Mouse (Mus musculus): Measurements from ENCODE around the gene Mbnl3.

The Mbnl3 gene

GRCm38 (mm10) chrX:51206432-51206831 is at the start of gene Mbnl3:
TSS of gene Mbnl3 (minus strand) at chrX:51206532.
- DNase-seq = no peak

GRCm38 (mm10) chrX:51205548-51206324 is 596 bp downstream of the Mbnl3 start:
- peak; percentile 18 to 61 for DNase-seq

GRCm38 (mm10) chrX:51204626-51205547 is 1.4 kb downstream of the Mbnl3 start:
- peak; percentile 32 to 63 for DNase-seq

- peak in 1 of 2 experiments; percentile 2 for DNase-seq
These were observed 9.3 kb downstream of the Mbnl3 start for GRCm38 (mm10) chrX:51197012-51197411.

GRCm38 (mm10) chrX:51171914-51172313 is 34.4 kb downstream of the Mbnl3 start:
- no peak for DNase-seq

- peak; percentile 2 to 34 for DNase-seq
These were observed 34.9 kb downstream of the Mbnl3 start for GRCm38 (mm10) chrX:51171413-51171812.

- no peak for DNase-seq
These were observed 35.9 kb downstream of the Mbnl3 start for GRCm38 (mm10) chrX:51170404-51170803.

- DNase-seq = no peak
These were observed 36.8 kb downstream of the Mbnl3 start for GRCm38 (mm10) chrX:51169476-51170045.

GRCm38 (mm10) chrX:51167976-51168375 is 38.4 kb downstream of the Mbnl3 start:
- no peak for DNase-seq

GRCm38 (mm10) chrX:51164766-51165165 is 41.6 kb downstream of the Mbnl3 start:
- DNase-seq = no peak

GRCm38 (mm10) chrX:51148436-51148835 is 57.9 kb downstream of the Mbnl3 start:
- DNase-seq = no peak

GRCm38 (mm10) chrX:51146351-51146750 is 60.0 kb downstream of the Mbnl3 start:
- peak; percentile 11 to 27 for DNase-seq

GRCm38 (mm10) chrX:51140055-51140454 is 66.3 kb downstream of the Mbnl3 start:
- DNase-seq = no peak

- no peak for DNase-seq
These were observed 75.0 kb downstream of the Mbnl3 start for GRCm38 (mm10) chrX:51131325-51131724.

GRCm38 (mm10) chrX:51102748-51103147 is 103.6 kb downstream of the Mbnl3 start:
- DNase-seq = no peak

GRCm38 (mm10) chrX:51084972-51085371 is 121.4 kb downstream of the Mbnl3 start:
- no peak for DNase-seq

- no peak for DNase-seq
These were observed 122.1 kb downstream of the Mbnl3 start for GRCm38 (mm10) chrX:51084211-51084610.

- peak; percentile 6 to 43 for DNase-seq
These were observed 129.6 kb downstream of the Mbnl3 start for GRCm38 (mm10) chrX:51076744-51077143.
